ENCODE assay signal across 9 mouse cellular contexts in the genomic region with DNA sequence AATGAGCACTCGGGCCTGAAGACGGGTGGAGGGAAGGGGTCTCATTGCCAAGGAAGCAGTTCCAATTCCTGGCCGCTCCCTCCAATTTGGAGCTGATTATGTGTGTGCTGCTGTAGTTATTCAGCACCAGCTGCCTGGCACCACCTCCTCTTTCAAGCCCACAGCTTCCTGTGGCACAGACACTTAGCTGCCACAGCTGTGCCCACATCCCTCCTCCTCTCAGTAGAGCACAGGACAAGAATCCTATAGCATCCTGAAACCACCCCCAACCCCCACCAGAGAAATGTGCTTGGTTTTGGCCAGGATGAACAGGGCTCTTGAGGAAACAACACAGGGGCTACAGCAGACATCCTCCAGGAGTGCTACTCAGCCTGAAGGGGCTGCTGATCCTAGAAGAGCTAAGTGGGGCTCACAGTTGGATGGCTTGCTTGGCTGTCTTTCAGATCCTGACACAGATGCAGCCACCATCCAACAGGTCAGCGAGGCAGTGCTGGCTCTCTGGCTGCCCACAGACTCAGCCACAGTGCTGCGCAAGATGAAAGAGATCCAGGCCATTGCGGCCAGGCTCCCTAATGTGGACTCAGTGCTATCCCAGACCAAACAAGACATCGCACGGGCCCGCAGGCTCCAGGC. TPM values are rescaled to one million over a fixed set of nuclear protein-coding genes. Genes with fewer than 3 reads are reported as not detected.
A peak's percentile ranks its signal among the peaks of the same experiment; 100 is the strongest.
DNase-seq lines count a peak whose midpoint lies in the region; ATAC-seq and TF ChIP-seq lines count a peak whose summit lies in the region.
"Had no signal": no experiment of that assay in that cellular context is flagged by ENCODE, and none has a peak within 500 bp of the region (broad histone marks: within the 10 kb centered on the region; RNA-seq: fewer than 3 reads in every experiment).

No protein-coding gene starts in this region.

- H3K4me2 ChIP-seq in myocyte (ENCODE audit: low read depth) = peak overlapping the region; percentile 55
- H3K4me2 ChIP-seq in intestine, embryonic 16.5 days (ENCODE audit: low read depth, low read length) = no peak overlapping the region
- H3K4me2 ChIP-seq: limb, embryonic 13.5 days had no signal

- peak; percentile 78 to 79 for ATAC-seq in hematopoietic stem cell, adult 5-6 weeks (replicated peaks in 1 of 2; ENCODE audit: insufficient read depth in 1 of 2, low FRiP score in 2 of 2, low TSS enrichment in 1 of 2, low read depth in 1 of 2, poor library complexity in 2 of 2, severe bottlenecking in 2 of 2)
- ATAC-seq in intestine, embryonic 16.5 days = no peak

- H3K36me3 ChIP-seq in myocyte (ENCODE audit: control insufficient read depth, insufficient read depth) = no peaks in the 10 kb centered on the region
- no peaks in the 10 kb centered on the region for H3K36me3 ChIP-seq in intestine, embryonic 16.5 days (ENCODE audit: control insufficient read depth, insufficient read depth, low read length)
- H3K36me3 ChIP-seq: limb, embryonic 13.5 days had no signal

- H3ac ChIP-seq in myocyte (ENCODE audit: control insufficient read depth, insufficient read length) = no peak overlapping the region

- H3K9ac ChIP-seq in intestine, embryonic 16.5 days (ENCODE audit: low read depth, low read length) = no peak overlapping the region
- H3K9ac ChIP-seq: limb, embryonic 13.5 days had no signal

- no peaks in the 10 kb centered on the region for H3K27me3 ChIP-seq in myocyte (ENCODE audit: control insufficient read depth, insufficient read depth, insufficient read length)
- no peaks in the 10 kb centered on the region for H3K27me3 ChIP-seq in intestine, embryonic 16.5 days (replicated peaks; ENCODE audit: control insufficient read depth, insufficient read depth, low read length)
- H3K27me3 ChIP-seq: limb, embryonic 13.5 days had no signal

- peak; percentile 27 to 34 for DNase-seq in spleen, postnatal 36 days (ENCODE audit: low spot score in 2 of 2)
- no peak for DNase-seq in spleen, adult 12 weeks (ENCODE audit: low spot score)
- peak; percentile 79 for DNase-seq in thymus, postnatal 4 days
- no peak for DNase-seq in cerebellum, postnatal 4 days (ENCODE audit: low spot score in 2 of 2)
- no peak for DNase-seq in yolk sac, embryonic 10.5 days (ENCODE audit: low spot score)

- WGBS in intestine, embryonic 16.5 days = 77% methylated on average over 9 of the region's 9 CpGs

- no peak overlapping the region for H3K27ac ChIP-seq in intestine, embryonic 16.5 days (ENCODE audit: low read length)
- H3K27ac ChIP-seq: limb, embryonic 13.5 days had no signal

- peak; percentile 24 for TF ChIP-seq POLR2A in myocyte (IDR thresholded peaks at IDR 0.05; ENCODE audit: insufficient read length, low read depth)

- H3K4me1 ChIP-seq in intestine, embryonic 16.5 days (ENCODE audit: control insufficient read depth, insufficient read depth, low read length) = no peaks in the 10 kb centered on the region; the same call in 1 of the 2 replicates

- no peak overlapping the region for H3K4me3 ChIP-seq in myocyte
- no peak overlapping the region for H3K4me3 ChIP-seq in intestine, embryonic 16.5 days (ENCODE audit: low read length)
- H3K4me3 ChIP-seq: limb, embryonic 13.5 days had no signal

- H3K9me3 ChIP-seq in intestine, embryonic 16.5 days (ENCODE audit: control insufficient read depth, low read length) = no peaks in the 10 kb centered on the region
- H3K9me3 ChIP-seq: limb, embryonic 13.5 days had no signal

- no peaks in the 10 kb centered on the region for H3K79me2 ChIP-seq in myocyte (ENCODE audit: control insufficient read depth, insufficient read depth)

TF ChIP-seq in myocyte, 11 proteins besides CTCF, POLR2A, EP300 and RAD21:
- no peak for TF ChIP-seq CEBPB (IDR thresholded peaks at IDR 0.05; ENCODE audit: insufficient read depth, poor library complexity, severe bottlenecking)
- peak in 2 of 3 experiments; percentile 70 to 84 for TF ChIP-seq MYOG (IDR thresholded peaks at IDR 0.05; ENCODE audit: control insufficient read depth in 1 of 3, insufficient read depth in 1 of 3, insufficient read length in 2 of 3, low read depth in 2 of 3)
- TF ChIP-seq MYOD1 (IDR thresholded peaks at IDR 0.05; ENCODE audit: control insufficient read depth in 1 of 3, insufficient read length in 2 of 3, low read depth in 2 of 3) = peak in 2 of 3 experiments; percentile 95 to 98
- no peak for TF ChIP-seq POLR2AphosphoS2 (IDR thresholded peaks at IDR 0.05; ENCODE audit: insufficient read length, low read depth)
- no peak for TF ChIP-seq MAX (IDR thresholded peaks at IDR 0.05; ENCODE audit: low read depth)
- TF ChIP-seq SRF (IDR thresholded peaks at IDR 0.05; ENCODE audit: control insufficient read depth, insufficient read length, low read depth) = no peak
- peak; percentile 75 for TF ChIP-seq TCF3 (IDR thresholded peaks at IDR 0.05; ENCODE audit: insufficient read length, low read depth)
- TF ChIP-seq USF1 (IDR thresholded peaks at IDR 0.05; ENCODE audit: low read depth) = no peak
- no peak for TF ChIP-seq REST (IDR thresholded peaks at IDR 0.05; ENCODE audit: insufficient read depth, insufficient read length)
- TF ChIP-seq TCF12 (IDR thresholded peaks at IDR 0.05; ENCODE audit: insufficient read depth, poor library complexity, severe bottlenecking) = peak; percentile 67

RNA-seq across cellular contexts. Expression of a gene that starts 31.6 kb away (rescaled TPM):
- total RNA-seq in hematopoietic stem cell, adult 5-6 weeks (2017) = not detected in 2 replicates
- 4.1 TPM for polyA plus RNA-seq in myocyte (2012; fragmentation: generic; extraction: Trizol)
- polyA plus RNA-seq in intestine, embryonic 16.5 days (2015; fragmentation: Nextera tagmentation; extraction: Ambion mirVana) = 4.7 and 5.2 TPM in 2 replicates

Comparison
In these comparisons a context has a peak if more than half of its experiments do, and no peak if none do; other contexts are left out.
1. DNase-seq: peak in spleen, postnatal 36 days (2 of 2) and thymus, postnatal 4 days (single experiment); none in spleen, adult 12 weeks (single experiment), cerebellum, postnatal 4 days (0 of 2) and yolk sac, embryonic 10.5 days (single experiment).